Mouse (Mus musculus): Measurements from ENCODE around the gene Srsf5. TPM values are rescaled to one million over a fixed set of nuclear protein-coding genes. Genes with fewer than 3 reads are reported as not detected.
"Not testable (repeated sequence)": the region's sequence is repeated elsewhere in the genome, so short reads cannot be mapped to it uniquely, and the experiment has no call there.

The Srsf5 gene
- polyA plus RNA-seq, 1 experiment from 2014 or later: 681 TPM

GRCm38 (mm10) chr12:80931402-80932140 lies 13.7 kb upstream of the Srsf5 start:
- H3K9me3 ChIP-seq: no peaks in the 10 kb centered on the region
- H3K4me1 ChIP-seq: no peaks in the 10 kb centered on the region
- H3K9ac ChIP-seq: no peak overlapping the region
- WGBS: 87% methylated on average over 3 of the region's 3 CpGs
- H3K4me3 ChIP-seq: no peak overlapping the region
- H3K27me3 ChIP-seq: no peaks in the 10 kb centered on the region
- no peaks in the 10 kb centered on the region for H3K36me3 ChIP-seq
- no peak for ATAC-seq (ENCODE audit: insufficient number of reproducible peaks, insufficient read depth, low FRiP score, low TSS enrichment, low read depth)
- H3K4me2 ChIP-seq: no peak overlapping the region
- no peak overlapping the region for H3K27ac ChIP-seq

GRCm38 (mm10) chr12:80932865-80933264 lies 12.4 kb upstream of the Srsf5 start:
- no peak overlapping the region for H3K27ac ChIP-seq
- no peaks in the 10 kb centered on the region for H3K9me3 ChIP-seq
- WGBS: 94% methylated on average over 1 of the region's 1 CpGs
- H3K9ac ChIP-seq: no peak overlapping the region
- H3K4me2 ChIP-seq: no peak overlapping the region
- H3K36me3 ChIP-seq: no peaks in the 10 kb centered on the region
- no peak overlapping the region for H3K4me3 ChIP-seq
- ATAC-seq (ENCODE audit: insufficient number of reproducible peaks, insufficient read depth, low FRiP score, low TSS enrichment, low read depth): no peak
- H3K27me3 ChIP-seq: no peaks in the 10 kb centered on the region
- H3K4me1 ChIP-seq: no peaks in the 10 kb centered on the region

- Histone ChIP-seq H3K27ac (no peak overlapping the region), H3K36me3 (no peaks in the 10 kb centered on the region), H3K4me1 (peaks cover 4% of the 10 kb centered on the region; the same call in 1 of the 2 replicates), H3K9ac (no peak overlapping the region), H3K27me3 (no peaks in the 10 kb centered on the region), H3K4me3 (no peak overlapping the region), H3K9me3 (no peaks in the 10 kb centered on the region), H3K4me2 (no peak overlapping the region)
- no peak for ATAC-seq (ENCODE audit: insufficient number of reproducible peaks, insufficient read depth, low FRiP score, low TSS enrichment, low read depth)
- 67% methylated on average over 2 of the region's 2 CpGs for WGBS
Observed at GRCm38 (mm10) chr12:80936751-80937150, 8.6 kb upstream of the Srsf5 start.

GRCm38 (mm10) chr12:80937331-80938029 lies 7.8 kb upstream of the Srsf5 start:
- H3K9me3 ChIP-seq: no peaks in the 10 kb centered on the region

GRCm38 (mm10) chr12:80938642-80939041 lies 6.7 kb upstream of the Srsf5 start:
- Histone ChIP-seq H3K4me1 (peaks cover 4% of the 10 kb centered on the region; the same call in 1 of the 2 replicates), H3K9ac (no peak overlapping the region), H3K36me3 (no peaks in the 10 kb centered on the region), H3K27me3 (no peaks in the 10 kb centered on the region), H3K9me3 (no peaks in the 10 kb centered on the region), H3K27ac (no peak overlapping the region), H3K4me2 (no peak overlapping the region), H3K4me3 (no peak overlapping the region)
- 50% methylated on average over 5 of the region's 5 CpGs for WGBS
- no peak for ATAC-seq (ENCODE audit: insufficient number of reproducible peaks, insufficient read depth, low FRiP score, low TSS enrichment, low read depth)

More at GRCm38 (mm10) chr12:80937331-80938029, 7.8 kb upstream of the Srsf5 start:
- Histone ChIP-seq H3K4me1 (peaks cover 4% of the 10 kb centered on the region; the same call in 1 of the 2 replicates), H3K27ac (no peak overlapping the region), H3K4me2 (no peak overlapping the region), H3K4me3 (no peak overlapping the region), H3K27me3 (no peaks in the 10 kb centered on the region), H3K9ac (no peak overlapping the region), H3K36me3 (no peaks in the 10 kb centered on the region)
- ATAC-seq (ENCODE audit: insufficient number of reproducible peaks, insufficient read depth, low FRiP score, low TSS enrichment, low read depth): no peak
- 71% methylated on average over 9 of the region's 9 CpGs for WGBS

- Histone ChIP-seq H3K9me3 (no peaks in the 10 kb centered on the region), H3K27ac (no peak overlapping the region), H3K9ac (no peak overlapping the region), H3K36me3 (no peaks in the 10 kb centered on the region), H3K27me3 (no peaks in the 10 kb centered on the region), H3K4me2 (no peak overlapping the region), H3K4me3 (no peak overlapping the region), H3K4me1 (peaks cover 4% of the 10 kb centered on the region; the same call in 1 of the 2 replicates)
- 75% methylated on average over 4 of the region's 4 CpGs for WGBS
- ATAC-seq (ENCODE audit: insufficient number of reproducible peaks, insufficient read depth, low FRiP score, low TSS enrichment, low read depth): no peak
Observed at GRCm38 (mm10) chr12:80939165-80939564, 6.1 kb upstream of the Srsf5 start.

- peaks cover 3% of the 10 kb centered on the region for H3K36me3 ChIP-seq
- H3K4me1 ChIP-seq: peaks cover 9% of the 10 kb centered on the region
- ATAC-seq (ENCODE audit: insufficient number of reproducible peaks, insufficient read depth, low FRiP score, low TSS enrichment, low read depth): no peak
- H3K4me2 ChIP-seq: no peak overlapping the region
- H3K9me3 ChIP-seq: no peaks in the 10 kb centered on the region
- 91% methylated on average over 3 of the region's 3 CpGs for WGBS
- H3K27me3 ChIP-seq: no peaks in the 10 kb centered on the region
- no peak overlapping the region for H3K4me3 ChIP-seq
- no peak overlapping the region for H3K9ac ChIP-seq
- no peak overlapping the region for H3K27ac ChIP-seq
Observed at GRCm38 (mm10) chr12:80941886-80942285, 3.4 kb upstream of the Srsf5 start.

GRCm38 (mm10) chr12:80943395-80943794 lies 1.9 kb upstream of the Srsf5 start:
- H3K4me2 ChIP-seq: no peak overlapping the region

GRCm38 (mm10) chr12:80944204-80944603 lies 1.1 kb upstream of the Srsf5 start:
- no peak overlapping the region for H3K27ac ChIP-seq
- H3K4me3 ChIP-seq: no peak overlapping the region
- WGBS: 91% methylated on average over 4 of the region's 4 CpGs
- H3K9ac ChIP-seq: no peak overlapping the region
- H3K27me3 ChIP-seq: no peaks in the 10 kb centered on the region
- H3K36me3 ChIP-seq: peaks cover 22% of the 10 kb centered on the region
- H3K9me3 ChIP-seq: no peaks in the 10 kb centered on the region
- no peak for ATAC-seq (ENCODE audit: insufficient number of reproducible peaks, insufficient read depth, low FRiP score, low TSS enrichment, low read depth)
- H3K4me1 ChIP-seq: peaks cover 18% of the 10 kb centered on the region
- peak overlapping the region; percentile 47; the same call in 1 of the 2 replicates for H3K4me2 ChIP-seq

More at GRCm38 (mm10) chr12:80943395-80943794, 1.9 kb upstream of the Srsf5 start:
- Histone ChIP-seq H3K4me3 (no peak overlapping the region), H3K4me1 (peaks cover 21% of the 10 kb centered on the region), H3K9me3 (no peaks in the 10 kb centered on the region), H3K27me3 (no peaks in the 10 kb centered on the region), H3K27ac (no peak overlapping the region), H3K9ac (no peak overlapping the region), H3K36me3 (peaks cover 16% of the 10 kb centered on the region)
- no peak for ATAC-seq (ENCODE audit: insufficient number of reproducible peaks, insufficient read depth, low FRiP score, low TSS enrichment, low read depth)
- 76% methylated on average over 3 of the region's 3 CpGs for WGBS

- peaks cover 18% of the 10 kb centered on the region for H3K4me1 ChIP-seq
- not testable (repeated sequence) for H3K27me3 ChIP-seq, H3K9me3 ChIP-seq
- ATAC-seq (ENCODE audit: insufficient number of reproducible peaks, insufficient read depth, low FRiP score, low TSS enrichment, low read depth): peak; percentile 8; the same call in 1 of the 2 replicates
- peak overlapping the region; percentile 94 for H3K4me3 ChIP-seq
- WGBS: under 1% methylated on average over 9 of the region's 9 CpGs
- peak overlapping the region; percentile 47 for H3K4me2 ChIP-seq
- peak overlapping the region; percentile 97; the same call in 1 of the 2 replicates for H3K27ac ChIP-seq
- H3K36me3 ChIP-seq: peaks cover 28% of the 10 kb centered on the region
- peak overlapping the region; percentile 64 for H3K9ac ChIP-seq
Observed at GRCm38 (mm10) chr12:80944963-80945333, 356 bp upstream of the Srsf5 start.

GRCm38 (mm10) chr12:80945996-80946355 lies 672 bp downstream of the Srsf5 start:
- Histone ChIP-seq H3K4me1 (peaks cover 18% of the 10 kb centered on the region), H3K27me3 (no peaks in the 10 kb centered on the region), H3K36me3 (peaks cover 34% of the 10 kb centered on the region), H3K9me3 (no peaks in the 10 kb centered on the region), H3K4me3 (peak overlapping the region; percentile 94), H3K9ac (peak overlapping the region; percentile 98), H3K4me2 (peak overlapping the region; percentile 79), H3K27ac (peak overlapping the region; percentile 97)
- WGBS: under 1% methylated on average over 47 of the region's 47 CpGs
- ATAC-seq (ENCODE audit: insufficient number of reproducible peaks, insufficient read depth, low FRiP score, low TSS enrichment, low read depth): peak; percentile 97

- no peaks in the 10 kb centered on the region for H3K27me3 ChIP-seq
- H3K4me1 ChIP-seq: peaks cover 18% of the 10 kb centered on the region
- 93% methylated on average over 18 of the region's 18 CpGs for WGBS
- ATAC-seq (ENCODE audit: insufficient number of reproducible peaks, insufficient read depth, low FRiP score, low TSS enrichment, low read depth): no peak
- H3K27ac ChIP-seq: no peak overlapping the region
- H3K9ac ChIP-seq: no peak overlapping the region
- peaks cover 55% of the 10 kb centered on the region for H3K36me3 ChIP-seq
- no peak overlapping the region for H3K4me2 ChIP-seq
- no peaks in the 10 kb centered on the region for H3K9me3 ChIP-seq
- no peak overlapping the region for H3K4me3 ChIP-seq
Observed at GRCm38 (mm10) chr12:80948202-80948601, 2.9 kb downstream of the Srsf5 start.
